Mouse (Mus musculus): Measurements from ENCODE around the gene Cyp1a2.
"Not testable (repeated sequence)": the region's sequence is repeated elsewhere in the genome, so short reads cannot be mapped to it uniquely, and the experiment has no call there.

Cyp1a2 gene

DNA sequence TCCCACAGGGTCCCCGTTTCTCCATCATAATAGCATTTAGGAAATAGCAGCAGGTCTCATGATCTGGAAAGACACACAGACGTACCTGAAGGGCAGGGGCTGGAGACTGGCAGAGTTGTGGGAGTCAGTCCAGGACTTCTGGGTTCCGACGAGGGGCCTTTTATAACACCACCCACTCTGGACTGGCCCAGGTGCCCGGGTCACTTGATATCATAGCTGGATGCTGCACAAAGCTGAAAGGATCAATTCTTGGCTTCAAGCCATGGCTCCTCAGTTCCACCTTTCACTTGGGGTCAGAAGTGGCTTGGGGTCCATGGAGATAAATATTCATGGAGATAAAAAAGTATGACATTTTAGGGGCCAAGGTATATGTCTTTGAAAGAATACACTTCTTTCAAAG, at the start of gene Cyp1a2:
Cyp1a2 (minus strand) TSS at position 184 of the 400 bp plus-strand sequence.
- no peak for DNase-seq (ENCODE audit: low spot score)

DNA sequence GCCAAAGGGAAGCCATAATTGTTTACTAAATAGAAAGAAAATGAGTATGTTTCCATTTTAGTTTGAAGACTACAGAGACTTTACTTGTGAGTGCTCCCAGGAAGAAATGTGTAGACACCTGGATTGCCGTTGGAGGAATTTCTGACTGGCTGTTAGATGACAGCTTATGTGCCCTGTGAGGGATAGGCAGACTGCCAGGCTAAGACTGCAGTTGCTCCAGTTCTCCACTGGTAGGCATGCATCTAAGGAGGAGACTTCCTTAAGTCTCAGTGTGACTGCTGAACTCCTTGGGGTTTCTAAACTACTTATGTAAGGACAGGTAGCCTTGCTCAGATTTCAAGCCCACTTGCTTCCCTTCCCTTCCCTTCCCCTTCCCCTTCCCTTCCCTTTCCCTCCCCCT, 44.8 kb upstream of the Cyp1a2 start:
- no peak for DNase-seq (ENCODE audit: low spot score)

DNA sequence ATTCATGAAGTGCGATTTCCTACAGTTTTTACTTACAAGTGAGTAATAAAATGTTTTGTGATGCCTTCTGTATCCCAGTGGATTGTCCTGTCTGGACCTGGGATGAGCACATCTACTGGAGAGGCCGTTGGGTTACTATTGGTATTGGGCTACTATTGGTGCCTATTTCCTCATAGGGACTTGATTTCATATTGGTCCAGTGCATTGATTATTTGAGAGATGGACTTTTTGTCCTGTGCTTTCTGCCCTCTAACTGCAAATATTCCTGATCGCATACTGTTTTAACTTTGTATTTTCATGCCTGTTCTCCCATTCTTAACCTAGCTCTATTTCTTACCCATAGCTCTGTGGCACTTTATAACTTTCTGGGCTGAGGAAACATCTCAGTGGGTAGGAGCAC, 41.2 kb upstream of the Cyp1a2 start:
- no peak for DNase-seq (ENCODE audit: low spot score)

- DNase-seq (ENCODE audit: low spot score) = no peak
Measured at GRCm38 (mm10) chr9:57723796-57724195, 40.3 kb upstream of the Cyp1a2 start.

GRCm38 (mm10) chr9:57723315-57723715, 39.8 kb upstream of the Cyp1a2 start:
- DNase-seq (ENCODE audit: low spot score) = no peak

- no peak for DNase-seq (ENCODE audit: low spot score)
Measured at GRCm38 (mm10) chr9:57722371-57722770, 38.9 kb upstream of the Cyp1a2 start.

GRCm38 (mm10) chr9:57720736-57721135, 37.2 kb upstream of the Cyp1a2 start:
- DNase-seq (ENCODE audit: low spot score) = no peak

DNA sequence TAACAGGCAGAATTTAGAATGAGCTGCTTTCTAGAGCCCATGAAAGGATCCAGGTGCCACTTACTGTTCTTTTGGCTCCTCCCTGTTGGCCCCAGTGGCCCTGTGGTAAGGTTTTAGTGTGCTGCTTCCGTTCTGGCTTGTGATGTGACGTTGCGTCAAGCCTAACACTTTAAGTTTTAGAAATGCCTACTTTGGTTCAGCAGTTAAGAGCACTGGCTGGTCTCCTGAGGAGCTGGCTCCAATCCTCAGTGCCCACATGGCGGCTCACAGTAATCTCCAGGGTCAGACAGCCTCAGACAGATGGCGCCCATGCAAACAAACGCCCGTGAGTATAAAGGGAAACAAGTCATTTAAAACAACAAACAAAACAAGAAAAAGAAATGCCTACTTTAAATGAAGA, 34.9 kb upstream of the Cyp1a2 start:
- DNase-seq (ENCODE audit: low spot score) = no peak

DNA sequence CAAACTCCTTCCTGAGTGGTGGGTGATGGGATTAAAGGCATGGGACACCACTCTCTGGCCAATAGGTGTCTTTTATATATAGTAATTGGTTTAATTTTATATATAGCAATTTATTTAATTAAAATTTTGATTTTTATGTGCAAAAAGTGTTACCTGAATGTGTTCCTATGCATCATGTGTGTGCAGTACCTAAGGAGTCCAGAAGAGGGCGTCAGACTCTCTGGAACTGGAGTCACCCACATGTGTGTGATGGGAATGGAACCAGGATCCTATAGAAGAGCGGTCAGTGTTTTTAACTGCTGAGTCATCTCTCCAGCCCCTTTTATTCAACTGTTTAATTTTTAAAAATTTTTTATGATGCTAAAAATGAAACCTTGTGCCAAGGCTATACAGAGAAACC, 28.7 kb upstream of the Cyp1a2 start:
- no peak for DNase-seq (ENCODE audit: low spot score)

GRCm38 (mm10) chr9:57710214-57710613, 26.7 kb upstream of the Cyp1a2 start:
- DNase-seq (ENCODE audit: low spot score) = not testable (repeated sequence)

DNA sequence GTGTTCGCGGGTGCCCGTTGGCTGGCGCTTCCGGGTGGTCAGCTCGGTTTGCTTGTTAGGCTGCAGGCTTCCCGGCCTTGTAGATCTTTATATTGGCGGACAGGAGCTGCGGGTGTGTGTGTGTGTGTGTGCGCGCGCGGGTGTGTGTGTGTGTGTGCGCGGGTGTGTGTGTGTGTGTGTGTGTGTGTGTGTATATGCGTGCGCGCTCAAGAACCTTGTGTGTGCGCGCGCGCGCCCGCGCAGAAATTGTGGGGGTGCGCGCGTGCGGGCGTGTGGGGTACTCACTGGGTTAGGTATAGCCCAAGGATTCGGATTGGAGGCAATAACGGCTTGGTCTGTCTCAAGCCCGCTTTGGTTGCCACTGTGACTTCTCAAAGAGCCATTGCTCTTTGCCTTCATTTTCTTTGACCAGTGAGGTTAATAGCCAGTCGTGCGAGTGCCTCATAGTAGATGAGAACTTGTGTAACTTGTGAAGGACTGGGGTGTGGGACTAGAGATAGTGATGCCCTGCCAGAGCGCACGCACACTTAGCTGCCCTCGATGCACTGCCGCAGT, 25.3 kb upstream of the Cyp1a2 start:
- peak; percentile 56 for DNase-seq (ENCODE audit: low spot score)

DNA sequence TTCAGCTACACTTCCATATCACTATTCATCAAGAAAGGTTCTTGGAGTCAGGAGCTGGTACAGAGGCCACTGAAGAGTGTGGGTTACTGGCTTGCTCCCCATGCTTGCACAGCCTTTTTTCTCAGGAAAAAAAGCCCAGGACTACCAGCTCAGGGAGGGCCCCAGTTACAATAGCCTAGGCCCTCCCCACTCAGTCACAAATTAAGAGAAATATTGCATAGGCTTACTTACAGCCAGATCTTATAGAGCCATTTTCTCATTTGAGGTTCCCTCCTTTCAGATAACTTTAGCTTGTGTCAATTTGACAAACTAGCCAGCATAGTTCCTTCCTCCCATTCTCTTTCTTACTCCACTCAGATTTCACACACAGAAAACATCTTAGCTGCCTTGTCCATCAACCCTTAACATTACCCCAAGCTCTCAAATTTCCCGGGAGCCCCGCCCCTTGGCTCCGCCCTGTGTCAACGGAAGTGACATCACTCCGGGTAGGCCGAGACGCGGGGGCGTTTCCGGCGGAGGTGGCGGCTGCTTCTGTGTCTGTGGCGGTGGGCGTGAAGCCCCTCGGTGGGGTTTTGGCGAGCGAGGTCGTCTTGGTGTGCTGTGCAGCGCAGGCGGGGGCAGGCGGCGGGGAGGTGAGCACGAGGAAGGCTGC, 24.7 kb upstream of the Cyp1a2 start, which contains the start of gene Edc3:
Edc3 (plus strand) TSS at position 473 of the 652 bp plus-strand sequence.
- peak; percentile 83 for DNase-seq (ENCODE audit: low spot score)

DNA sequence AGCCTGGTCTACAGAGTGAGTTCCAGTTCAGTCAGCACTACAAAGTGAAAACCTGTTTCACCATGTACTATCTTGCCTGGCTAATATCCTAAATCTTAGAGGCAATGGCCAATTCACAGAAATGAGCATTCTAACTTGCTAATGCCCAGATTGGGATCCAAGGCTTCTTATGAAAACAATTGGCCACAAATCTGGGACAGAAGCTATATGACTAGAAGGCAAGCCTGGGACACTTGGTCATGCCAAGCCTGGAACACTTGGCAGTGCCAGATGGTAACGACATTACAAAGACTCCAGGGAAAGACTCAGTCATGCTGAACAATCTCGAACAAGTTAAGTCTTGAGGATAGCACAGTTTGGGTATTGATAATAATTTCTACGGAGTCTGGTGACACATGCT, 23.0 kb upstream of the Cyp1a2 start:
- no peak for DNase-seq (ENCODE audit: low spot score)

- no peak for DNase-seq (ENCODE audit: low spot score)
Measured at GRCm38 (mm10) chr9:57698466-57699150, 15.1 kb upstream of the Cyp1a2 start.

- no peak for DNase-seq (ENCODE audit: low spot score)
Measured at GRCm38 (mm10) chr9:57697380-57697779, 13.9 kb upstream of the Cyp1a2 start.

- DNase-seq (ENCODE audit: low spot score) = no peak
Measured at GRCm38 (mm10) chr9:57696380-57697285, 13.1 kb upstream of the Cyp1a2 start.

GRCm38 (mm10) chr9:57694108-57694507, 10.6 kb upstream of the Cyp1a2 start:
- no peak for DNase-seq (ENCODE audit: low spot score)

GRCm38 (mm10) chr9:57688606-57689005, 5.1 kb upstream of the Cyp1a2 start:
- DNase-seq (ENCODE audit: low spot score) = no peak

- peak; percentile 56 for DNase-seq (ENCODE audit: low spot score)
Measured at GRCm38 (mm10) chr9:57688158-57688557, 4.7 kb upstream of the Cyp1a2 start.

DNA sequence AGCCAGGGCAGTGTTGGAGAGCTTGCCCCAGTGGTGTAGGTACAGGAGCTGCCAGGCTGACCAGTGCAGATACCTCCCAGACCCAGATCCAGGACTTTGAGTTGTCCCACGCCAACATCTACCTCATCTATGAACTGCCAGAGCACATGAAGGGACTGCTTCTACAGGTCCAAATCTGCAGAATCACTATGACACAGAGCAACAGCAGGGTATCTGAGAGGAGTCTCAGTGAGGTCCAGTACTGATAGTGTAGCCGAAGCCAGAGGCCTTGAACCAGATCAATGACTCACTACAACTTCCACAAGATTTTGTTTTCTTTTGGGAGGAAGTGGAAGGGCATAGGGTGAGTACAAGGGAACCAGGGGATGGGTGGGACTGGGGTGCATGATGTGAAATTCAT, 4.2 kb upstream of the Cyp1a2 start, which contains the start of gene Cyp1a1:
Cyp1a1 (plus strand) TSS at position 178 of the 400 bp plus-strand sequence.
- no peak for DNase-seq (ENCODE audit: low spot score)

- no peak for DNase-seq (ENCODE audit: low spot score)
Measured at GRCm38 (mm10) chr9:57686011-57686410, 2.5 kb upstream of the Cyp1a2 start.

DNA sequence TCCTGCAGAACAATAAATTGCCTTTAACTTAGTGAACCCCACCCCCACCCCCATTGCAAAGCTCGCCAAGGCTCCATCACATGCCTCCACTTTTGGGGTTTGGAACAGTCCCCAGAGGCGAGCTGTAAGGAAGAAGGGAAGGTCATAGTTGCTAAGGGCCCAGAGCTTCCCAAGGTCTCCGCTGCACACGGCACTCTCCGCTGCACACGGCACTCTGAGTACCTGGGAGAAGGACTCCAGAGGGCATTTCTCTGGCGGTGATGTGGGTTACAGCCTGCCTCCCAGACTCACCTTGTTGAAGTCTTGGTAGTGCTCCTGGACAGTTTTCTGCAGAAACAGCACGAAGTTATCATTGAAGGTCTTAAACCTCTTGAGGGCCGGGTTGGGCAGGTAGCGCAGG, 2.1 kb downstream of the Cyp1a2 start:
- no peak for DNase-seq (ENCODE audit: low spot score)
